Mouse (Mus musculus): ENCODE measurements around the gene Gjb1.
A peak's percentile ranks its signal among the peaks of the same experiment; 100 is the strongest.
"Not testable (repeated sequence)": the region's sequence is repeated elsewhere in the genome, so short reads cannot be mapped to it uniquely, and the experiment has no call there.

Gjb1 gene

DNA sequence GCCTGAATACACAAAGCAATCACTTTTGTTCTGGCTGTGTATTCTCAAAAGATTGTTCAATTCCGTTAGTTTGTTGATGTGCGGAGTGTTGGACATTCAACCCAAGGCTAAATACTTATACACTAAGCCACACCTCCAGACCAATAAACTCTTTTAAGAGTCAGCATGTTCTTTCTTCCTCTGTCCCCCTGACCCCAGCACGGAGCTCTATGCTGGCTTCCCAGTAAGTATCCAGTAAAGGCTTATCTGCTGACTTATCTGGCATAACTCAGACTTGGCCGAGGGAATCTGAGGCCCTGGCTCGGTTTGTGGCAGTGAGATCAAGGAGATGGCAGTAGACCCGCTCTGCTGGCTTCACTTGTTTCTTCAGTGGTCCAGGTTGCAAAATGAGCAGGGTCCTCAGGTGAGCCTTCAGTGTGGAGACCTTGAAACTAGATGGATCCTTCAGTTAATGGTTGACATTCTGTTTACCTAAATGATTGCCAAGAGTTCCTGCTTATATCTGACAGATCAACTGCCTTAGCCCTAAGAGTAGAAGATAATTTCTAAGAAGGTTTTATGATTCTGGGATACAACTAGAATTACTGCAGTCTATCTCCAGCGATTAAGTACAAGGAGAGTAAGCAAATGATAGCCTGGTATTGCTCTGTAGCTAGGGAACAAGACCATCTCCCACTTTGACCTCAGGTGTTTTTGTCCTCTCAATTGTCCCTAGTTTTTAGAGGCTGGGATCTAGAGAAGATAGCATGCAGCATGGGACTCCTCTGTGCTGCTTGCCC, at the start of gene Gjb1:
Gene Gjb1 (plus strand): TSS at position 189 of the 779 bp plus-strand sequence.
- DNase-seq, result no peak

DNA sequence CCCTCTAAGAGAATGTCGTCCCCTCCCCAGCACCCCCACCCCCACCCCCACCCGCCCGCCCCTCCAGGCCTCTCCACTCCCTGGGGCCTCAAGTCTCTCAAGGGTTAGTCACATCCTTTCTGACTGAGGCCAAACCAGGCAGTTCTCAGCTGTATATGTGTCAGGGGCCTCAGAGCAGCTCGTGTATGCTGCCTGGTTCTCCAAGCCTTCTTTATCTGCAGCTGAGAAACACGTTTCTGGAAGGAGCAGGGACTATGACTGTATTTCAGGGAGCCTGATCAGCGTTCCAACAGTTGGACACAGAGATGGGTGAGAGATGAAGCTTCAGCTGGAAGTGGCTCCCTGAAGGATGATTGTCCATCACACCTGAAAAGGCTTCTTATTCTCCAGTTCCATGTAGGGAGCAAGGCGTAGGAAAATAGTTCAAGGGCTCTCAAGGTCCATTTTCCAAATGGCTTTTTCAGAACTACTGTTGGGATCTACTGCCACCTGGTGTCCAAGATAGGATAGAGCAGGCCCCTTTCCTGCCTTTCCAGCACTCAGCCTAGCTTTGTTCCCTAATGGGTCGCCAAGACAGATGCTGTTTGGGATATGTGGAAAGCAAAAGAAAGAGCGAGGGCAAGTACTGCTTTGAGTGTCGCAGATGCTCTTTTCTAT, 46.7 kb upstream of the Gjb1 start:
- DNase-seq, result peak; percentile 88

DNA sequence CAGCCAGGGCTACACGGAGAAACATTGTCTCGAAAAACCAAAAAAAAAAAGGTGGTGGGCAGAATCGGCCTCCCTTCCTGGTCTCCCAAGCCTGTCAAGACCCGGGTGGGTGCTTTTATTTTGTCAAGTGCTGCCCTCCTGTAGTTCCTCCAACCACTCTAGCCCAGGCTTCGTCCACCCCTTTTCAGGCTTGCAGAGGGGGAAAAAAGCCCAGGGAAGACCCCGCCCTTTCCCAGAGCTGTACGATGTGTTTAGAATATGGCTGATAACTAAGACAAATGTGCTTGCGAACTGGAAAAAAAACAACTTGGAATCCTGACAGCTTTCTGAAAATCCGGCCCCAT, 44.2 kb upstream of the Gjb1 start:
- no peak for DNase-seq

DNA sequence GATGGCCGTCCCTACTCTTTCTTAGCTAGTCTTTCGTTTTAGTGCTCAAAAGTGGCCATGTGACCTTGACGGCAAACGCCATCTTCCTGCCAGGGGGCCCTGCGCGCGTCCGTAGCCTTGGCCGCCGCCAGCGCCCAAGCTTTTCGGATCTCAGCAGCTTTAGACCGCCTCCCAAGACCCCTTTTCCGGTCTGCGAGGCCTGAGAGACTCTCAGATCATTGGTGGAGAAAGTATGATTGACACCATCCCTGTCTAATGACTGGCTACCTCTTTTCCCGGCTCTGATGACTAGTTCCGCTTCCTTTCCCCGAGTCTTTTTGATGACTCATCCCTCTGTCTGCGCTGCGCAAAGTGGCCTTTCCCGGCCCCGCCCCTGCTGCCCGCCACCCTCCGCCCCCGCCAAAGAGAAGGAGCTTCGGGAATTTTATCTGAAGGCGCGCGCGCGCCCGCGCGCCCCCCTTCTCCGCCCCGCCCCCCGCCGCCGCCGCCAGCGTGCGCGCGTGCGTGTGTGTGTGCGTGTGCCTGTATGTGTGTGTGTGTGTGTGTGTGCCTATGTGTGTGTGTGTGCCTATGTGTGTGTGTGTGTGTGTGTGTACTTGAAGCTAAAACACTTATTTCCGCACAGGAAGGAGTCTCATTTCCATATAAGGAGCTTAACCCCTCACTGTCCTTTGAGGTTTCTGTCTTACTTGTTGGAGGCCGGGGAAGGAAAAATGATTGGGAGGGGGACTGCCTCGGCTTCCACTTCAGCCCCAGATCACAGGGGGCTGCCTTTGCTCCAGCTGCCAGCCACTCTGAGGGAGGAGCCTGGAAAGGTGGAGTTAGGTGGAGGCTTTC, 43.6 kb upstream of the Gjb1 start:
- peak; percentile 100 for DNase-seq

DNA sequence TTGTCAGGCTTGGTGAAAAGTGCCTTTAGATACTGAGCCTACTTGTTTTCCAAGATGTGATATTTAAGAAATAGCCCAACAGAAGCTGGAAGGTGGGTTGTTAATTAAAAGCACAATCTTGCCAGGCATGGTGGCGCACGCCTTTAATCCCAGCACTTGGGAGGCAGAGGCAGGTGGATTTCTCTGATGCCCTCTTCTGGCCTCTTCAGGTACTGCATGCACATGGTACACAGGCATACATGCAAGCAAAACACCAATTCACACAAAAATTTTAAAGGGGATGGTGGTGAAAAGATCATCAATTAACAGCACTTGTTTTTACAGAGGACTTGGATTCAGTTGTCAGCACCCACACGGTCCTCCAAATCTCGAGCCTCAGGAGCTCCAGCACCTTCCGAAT, 41.6 kb upstream of the Gjb1 start:
- DNase-seq, result no peak

DNA sequence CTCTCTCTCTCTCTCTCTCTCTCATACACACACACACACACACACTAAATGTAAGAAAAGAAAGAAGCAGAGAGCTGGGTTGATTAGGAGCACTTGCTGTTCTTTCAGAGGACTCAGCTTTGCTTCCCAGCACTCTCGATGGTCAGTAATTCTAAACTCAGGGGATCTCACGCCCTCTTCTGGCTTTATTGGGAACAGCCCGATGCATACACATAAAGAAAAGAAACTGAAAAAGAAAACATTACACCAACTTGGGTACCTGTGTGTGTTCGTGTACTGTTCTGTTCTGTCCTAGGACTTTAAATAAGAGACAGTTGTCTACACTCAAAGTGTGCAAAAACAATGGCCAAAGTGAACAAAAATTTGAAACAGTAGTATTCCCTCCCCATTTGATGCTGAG, 37.5 kb upstream of the Gjb1 start:
- no peak for DNase-seq

DNA sequence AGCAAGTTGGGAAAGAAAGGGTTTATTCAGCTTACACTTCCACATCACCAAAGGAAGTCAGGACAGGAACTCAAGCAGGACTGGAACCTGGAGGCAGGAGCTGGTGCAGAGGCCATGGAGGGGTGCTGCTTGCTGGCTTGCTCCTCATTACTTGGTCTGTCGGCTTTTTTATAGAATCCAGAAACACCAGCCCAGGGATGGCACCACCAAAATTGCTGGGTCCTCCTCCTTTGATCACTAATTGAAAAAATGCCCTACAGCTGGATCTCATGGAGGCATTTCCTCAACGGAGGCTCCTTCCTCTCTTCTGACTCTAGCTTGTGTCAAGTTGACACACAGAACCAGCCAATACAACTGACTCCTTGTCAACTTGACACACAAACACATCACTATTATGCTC, 33.3 kb upstream of the Gjb1 start:
- not testable (repeated sequence) for DNase-seq

DNA sequence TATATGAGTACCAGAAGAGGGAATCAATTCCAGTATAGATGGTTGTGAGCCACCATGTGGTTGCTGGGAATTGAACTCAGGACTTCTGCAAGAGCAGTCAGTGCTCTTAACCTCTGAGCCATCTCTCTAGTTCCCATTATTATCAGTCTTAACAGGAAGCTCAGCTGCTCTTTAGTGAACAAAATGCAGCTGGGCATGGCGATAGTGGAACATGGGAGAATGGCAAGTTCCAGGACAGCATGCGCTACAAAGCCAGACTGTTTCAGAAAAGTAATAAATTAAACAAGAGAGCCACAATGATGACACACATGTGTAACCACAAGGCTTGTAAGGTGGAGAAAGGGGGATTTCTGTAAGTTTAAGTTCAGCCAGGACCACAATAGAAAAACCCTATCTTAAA, 30.7 kb upstream of the Gjb1 start:
- no peak for DNase-seq

DNA sequence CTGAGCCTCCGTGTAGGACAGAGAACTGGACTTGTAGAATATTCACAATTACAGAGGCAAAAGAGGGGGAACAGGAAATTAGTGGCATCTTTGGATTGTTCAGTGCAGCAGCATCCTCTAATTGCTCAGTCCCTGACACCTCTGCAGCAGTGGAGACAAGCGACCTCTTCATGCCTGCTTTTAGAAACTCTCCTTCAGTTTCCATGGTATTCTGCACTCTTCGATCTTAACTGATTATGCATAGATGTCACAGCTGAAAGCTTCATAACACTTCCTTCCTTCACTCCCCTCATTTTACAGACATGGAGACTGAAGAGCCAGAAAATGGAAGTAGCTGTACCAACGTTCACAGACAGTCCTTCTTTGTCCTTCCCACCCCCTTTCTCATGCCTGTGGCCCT, 29.7 kb upstream of the Gjb1 start:
- DNase-seq, result no peak

DNA sequence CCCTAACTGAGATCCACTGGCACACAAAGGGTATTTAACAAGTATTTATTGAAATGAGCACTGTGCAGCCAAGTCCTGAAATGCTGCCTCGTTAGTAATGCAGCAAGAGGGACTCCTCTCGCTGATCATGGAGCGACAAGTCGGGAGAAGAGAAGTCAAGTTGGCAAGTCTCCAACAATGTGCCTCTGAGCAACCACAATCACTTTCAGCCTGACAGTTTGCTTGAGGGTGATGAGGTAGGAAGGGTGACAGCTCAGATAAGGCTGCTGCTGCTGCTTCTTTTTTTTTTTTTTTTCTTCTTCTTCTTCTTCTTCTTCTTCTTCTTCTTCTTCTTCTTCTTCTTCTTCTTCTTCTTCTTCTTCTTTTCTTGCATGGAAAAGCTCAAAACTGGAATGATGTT, 25.0 kb upstream of the Gjb1 start:
- no peak for DNase-seq

DNA sequence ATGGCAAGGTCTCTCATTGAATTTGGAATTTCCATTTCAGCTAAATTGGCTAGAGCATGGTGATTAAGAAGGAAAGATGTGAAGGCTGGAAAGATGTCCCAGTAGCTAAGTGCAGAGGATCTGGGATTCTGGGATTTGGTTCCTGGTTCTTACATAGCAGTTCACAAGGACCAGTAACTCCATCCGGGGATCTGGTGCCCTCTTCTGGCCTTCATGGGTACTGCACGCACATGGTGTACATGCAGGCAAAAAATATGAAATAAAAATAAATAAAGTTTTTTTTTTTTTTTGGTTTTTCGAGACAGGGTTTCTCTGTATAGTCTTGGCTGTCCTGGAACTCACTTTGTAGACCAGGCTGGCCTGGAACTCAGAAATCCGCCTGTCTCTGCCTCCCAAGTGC, 17.3 kb upstream of the Gjb1 start:
- DNase-seq, result not testable (repeated sequence)

DNA sequence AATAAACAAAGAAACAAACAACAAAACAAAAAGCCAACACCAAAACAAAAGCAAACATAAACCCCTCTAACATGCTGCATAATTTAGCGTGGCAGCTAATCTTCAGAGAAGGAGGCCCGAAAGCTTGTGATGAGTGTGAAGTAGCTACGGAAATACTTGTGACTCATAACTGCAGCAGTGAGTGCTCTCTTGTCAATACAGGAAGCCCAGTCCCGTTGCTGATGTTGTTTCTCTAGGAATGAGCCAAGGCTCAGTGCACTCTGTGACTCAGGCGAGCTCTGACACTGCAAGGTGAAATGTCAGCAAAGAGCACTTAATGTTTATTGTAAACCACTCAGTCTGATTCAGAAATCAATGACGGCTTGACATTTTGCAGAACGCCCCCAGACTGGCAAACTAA, 7.2 kb upstream of the Gjb1 start:
- DNase-seq, result no peak

DNA sequence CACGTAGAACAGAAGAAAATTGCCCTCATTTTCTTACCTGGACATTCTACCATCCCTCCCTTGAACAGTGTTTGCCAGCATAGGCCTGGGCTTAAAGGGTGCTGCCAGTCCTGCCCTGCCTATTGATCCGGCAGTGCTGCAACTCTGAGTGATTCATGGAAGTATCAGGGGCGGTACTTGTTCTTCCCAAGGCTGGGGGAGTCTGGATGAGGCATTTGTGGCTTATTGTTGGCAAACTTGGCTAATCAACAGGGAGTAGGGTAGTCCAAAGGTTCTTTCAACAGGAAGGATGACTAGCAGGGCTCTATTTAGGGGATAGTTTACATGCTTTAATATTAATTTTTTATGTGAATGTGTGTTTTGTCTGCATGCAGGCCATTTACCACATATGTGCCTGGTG, 5.6 kb upstream of the Gjb1 start:
- DNase-seq, result no peak

DNA sequence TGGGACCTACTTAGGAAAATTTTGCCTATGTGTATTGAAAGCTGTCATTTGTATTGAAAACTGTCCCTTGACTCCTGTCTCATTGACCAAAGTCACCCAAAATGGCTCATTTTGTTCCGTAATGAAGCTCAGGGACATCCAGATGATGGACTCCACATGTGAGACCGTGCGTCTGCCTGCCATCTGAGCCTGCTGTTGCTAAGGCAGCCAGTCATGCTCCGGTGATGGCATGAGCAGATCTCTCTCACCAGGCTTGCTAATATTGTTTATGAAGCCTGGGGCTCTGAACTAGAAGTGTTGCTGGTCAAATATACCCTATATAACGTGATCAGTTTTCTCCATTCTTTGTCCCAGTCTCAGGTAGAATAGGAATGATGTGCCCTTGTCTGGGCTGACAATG, 3.2 kb upstream of the Gjb1 start:
- no peak for DNase-seq

DNA sequence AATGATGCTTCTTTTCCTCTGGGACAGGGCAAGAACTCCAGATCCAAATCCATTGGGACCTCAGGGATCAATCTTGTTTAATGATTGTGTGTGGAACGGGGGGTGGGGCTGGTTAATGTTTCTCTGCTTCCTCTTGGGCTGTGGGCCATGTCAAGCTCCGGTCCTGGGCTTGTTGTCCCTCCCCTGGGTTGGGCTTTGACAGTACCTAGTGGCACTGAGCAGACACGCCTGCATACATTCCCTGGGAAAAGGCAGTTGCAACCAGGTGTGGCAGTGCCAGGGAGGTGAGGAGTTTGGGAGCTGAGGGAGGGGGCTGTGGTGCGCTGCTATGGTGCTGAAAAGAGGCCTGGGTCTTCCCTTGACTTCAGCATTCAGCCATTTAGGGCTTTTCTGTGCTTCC, 898 bp downstream of the Gjb1 start:
- no peak for DNase-seq

DNA sequence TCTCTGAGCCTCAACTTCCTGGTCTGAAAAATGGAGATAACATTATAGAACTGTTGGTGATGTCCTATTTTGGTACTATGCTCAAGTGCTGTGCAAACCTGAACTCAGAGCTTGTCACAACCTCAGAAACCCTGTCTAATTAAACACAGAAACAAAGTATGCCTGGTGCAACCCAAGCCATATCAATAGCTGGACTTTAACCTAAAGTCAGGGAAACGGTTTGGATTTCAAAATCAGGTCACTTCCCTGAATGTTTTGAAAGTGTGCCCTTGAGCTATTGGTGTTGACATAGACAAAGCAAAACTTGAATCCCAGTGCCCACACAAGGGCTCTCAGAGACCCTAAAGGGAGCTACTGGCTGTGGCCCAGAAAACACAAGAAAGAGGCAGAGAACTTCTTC, 3.6 kb downstream of the Gjb1 start:
- no peak for DNase-seq

DNA sequence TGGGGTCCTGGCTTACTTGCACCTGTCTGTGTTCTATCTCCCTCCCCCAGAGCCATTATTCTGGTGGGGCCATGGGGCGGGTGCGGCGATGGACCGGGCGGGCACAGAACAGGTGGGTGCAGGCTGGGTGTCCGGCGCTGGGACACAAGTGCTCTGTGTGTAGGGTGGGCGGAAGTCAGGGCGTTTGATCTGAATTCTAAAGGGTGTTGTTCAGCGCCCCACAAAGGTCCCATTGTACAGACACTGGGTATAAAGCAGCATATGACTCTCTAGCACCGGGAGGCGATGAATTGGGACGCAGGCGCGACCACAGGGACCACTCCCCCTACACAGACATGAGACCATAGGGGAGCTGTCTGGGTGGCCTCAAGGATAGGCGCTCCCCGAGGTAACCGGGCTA, 7.3 kb downstream of the Gjb1 start:
- peak; percentile 18 for DNase-seq

DNA sequence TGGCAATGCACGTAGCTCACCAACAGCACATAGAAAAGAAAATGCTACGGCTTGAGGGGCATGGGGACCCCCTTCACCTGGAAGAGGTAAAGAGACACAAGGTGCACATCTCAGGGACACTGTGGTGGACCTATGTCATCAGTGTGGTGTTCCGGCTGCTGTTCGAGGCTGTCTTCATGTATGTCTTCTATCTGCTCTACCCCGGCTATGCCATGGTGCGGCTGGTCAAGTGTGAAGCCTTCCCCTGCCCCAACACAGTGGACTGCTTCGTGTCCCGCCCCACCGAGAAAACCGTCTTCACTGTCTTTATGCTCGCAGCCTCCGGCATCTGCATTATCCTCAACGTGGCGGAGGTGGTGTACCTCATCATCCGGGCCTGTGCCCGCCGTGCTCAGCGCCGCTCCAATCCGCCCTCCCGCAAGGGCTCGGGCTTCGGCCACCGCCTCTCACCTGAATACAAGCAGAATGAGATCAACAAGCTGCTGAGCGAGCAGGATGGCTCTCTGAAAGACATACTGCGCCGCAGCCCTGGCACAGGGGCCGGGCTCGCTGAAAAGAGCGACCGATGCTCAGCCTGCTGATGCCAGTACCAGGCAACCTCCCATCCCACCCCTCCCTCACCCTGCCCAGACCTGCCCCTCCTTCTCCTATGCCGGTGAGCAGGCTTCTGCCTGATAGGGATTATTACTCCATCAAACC, 8.4 kb downstream of the Gjb1 start:
- DNase-seq, result peak; percentile 43

DNA sequence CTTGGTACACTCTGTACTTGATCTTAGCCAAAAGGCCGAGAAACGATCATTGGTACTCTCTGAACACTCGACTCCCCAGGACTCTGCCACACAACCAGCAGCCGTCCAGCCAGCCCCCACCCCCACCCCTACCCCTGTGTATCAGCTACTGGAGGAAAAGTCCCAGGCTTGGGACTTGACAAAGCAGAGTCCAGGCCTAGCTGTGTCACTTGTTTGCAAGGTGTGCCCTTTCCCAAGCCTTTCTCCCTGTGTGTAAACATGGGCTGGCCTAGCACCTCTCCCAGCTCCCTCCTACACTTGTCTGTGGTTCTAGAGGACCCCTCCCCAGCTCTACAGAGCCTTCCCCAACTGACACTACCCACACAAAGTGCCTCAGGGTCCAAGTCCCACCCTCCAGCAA, 10.0 kb downstream of the Gjb1 start:
- DNase-seq, result peak; percentile 24

DNA sequence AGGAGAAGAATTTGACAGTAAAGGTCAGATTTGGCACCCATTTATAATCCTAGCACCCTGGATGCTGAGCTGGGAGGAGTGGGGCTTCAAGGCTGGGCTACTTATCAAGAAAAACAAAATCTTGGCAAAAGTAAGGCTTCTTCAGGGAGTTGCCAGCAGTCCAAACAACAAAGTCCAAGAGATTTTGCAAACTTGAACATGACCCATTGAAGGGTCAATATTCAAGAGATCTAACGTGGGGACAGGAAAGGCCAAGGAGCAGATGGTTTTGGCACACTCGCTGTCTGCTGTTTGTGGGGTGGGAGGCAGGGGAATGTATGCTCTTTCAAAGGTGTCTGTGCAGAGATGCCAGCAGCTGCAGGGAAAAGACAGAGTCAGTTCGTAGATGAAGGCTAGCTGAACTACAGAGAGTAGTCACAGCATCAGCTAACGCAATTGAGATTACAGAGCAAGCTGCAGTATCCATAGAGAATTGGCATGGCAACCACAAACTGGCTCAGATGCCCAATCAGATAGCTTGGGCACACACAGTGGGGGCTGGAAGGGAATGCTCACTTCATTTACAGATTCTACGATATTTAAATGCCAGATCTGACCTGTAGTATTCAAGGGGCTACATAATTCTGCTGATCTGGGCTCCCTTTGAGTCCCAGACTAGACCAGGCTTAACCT, 12.8 kb downstream of the Gjb1 start:
- DNase-seq, result peak; percentile 50

DNA sequence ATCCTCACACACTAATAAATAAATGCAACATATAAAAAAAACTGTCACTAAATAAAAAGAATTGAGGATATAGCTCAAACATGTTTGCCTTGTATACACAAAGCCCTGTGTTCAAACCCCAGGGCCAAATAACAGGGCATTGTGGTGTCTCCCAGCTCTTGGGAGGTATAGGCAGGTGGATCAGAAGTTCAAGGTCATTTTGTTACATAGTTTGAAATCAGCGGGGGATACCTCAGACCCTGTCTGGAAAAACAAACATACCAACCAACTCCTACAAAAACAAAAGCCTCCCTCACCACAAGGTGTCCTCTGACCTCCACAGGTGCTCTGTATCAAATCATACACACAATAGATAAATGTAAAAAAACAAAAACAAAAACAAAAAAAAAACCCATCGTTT, 18.2 kb downstream of the Gjb1 start:
- peak; percentile 11 for DNase-seq

DNA sequence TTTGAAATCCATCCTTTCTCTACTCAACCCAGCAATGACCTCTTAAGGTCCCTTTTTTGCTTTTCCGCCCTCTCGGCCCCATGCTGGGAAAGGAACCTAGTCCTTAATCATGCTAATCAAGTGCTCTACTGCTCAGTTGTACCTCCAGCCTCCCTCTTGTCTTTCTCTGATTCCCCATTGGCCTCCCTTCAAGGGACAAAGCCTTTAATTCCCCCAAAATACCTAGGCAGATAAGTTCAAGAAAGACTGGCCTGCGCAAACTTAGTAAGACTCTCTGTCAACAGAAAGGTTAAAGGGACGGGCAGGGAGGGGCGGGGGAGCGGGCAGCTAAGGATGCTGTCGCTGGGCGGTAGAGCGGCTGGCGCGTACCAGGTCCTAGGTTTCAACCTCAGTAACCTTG, 20.3 kb downstream of the Gjb1 start:
- peak; percentile 28 for DNase-seq
